Mouse (Mus musculus): ENCODE results near the gene Gm8113. TPM values are rescaled to one million over a fixed set of nuclear protein-coding genes. Genes with fewer than 3 reads are reported as not detected.
A peak's percentile ranks its signal among the peaks of the same experiment; 100 is the strongest.
"Not testable (repeated sequence)": the region's sequence is repeated elsewhere in the genome, so short reads cannot be mapped to it uniquely, and the experiment has no call there.

Gene Gm8113
- total RNA-seq (2017): 8.5 and 9.1 TPM in 2 replicates

DNA sequence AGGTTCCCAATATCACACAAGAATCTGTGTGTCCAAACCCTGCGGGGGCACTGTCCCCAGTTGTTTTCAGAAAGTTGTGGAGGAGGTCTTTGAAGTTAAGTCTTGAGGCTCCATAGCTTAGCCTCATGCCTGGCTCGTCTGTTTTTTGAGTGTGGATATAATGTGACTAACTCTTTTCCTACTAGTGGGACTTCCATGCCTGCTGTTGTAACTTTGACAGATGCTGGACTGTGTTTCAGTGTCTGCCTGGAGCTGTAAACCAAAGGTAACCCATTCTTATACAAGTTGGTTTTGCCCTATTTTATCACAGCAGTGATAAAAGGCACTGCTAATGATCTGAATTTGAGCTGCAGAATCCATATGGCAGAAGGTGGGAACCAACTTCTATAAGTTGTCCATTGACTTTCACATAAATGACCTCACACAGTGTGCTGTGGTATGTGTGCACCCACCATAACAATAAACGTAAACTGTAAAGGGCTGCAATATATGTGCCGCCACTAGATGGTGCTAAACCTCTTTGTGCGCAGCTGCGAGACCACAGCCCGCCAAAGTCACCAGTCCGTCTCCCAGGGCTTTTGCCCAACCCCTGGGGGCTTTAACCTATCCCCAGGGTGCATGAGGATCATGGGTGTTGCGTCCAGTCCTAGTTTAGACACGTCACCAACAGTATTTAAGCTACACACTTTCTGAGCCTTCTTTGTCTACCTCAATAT is at the start of gene Gm8113:
Gene Gm8113 (plus strand): TSS at position 703 of the 716 bp plus-strand sequence.
- peak; percentile 93 for ATAC-seq (replicated peaks; ENCODE audit: low read depth, poor library complexity, severe bottlenecking)

DNA sequence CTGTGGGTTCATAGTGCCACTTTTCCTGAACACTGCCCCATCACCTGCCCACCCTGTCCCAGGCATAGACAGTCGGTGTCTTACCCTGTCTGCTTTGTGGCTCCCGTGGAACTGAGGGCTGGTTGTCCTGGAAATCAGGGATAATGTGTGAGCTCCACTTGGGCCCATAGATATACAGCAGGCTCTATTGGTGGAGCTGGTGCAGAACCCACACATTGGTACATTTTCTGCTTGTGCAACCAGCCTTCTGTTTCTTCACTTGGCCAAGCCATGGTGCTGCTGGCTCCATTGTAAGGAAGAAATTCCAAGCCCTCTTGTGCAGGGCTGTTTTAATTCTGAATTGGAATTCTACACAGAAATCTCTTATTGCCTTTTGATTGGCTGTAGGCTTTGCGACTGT is 49.8 kb upstream of the Gm8113 start, which contains the start of gene Ear1:
Gene Ear1 (minus strand): TSS at position 101 of the 400 bp plus-strand sequence.
- ATAC-seq (replicated peaks; ENCODE audit: low read depth, poor library complexity, severe bottlenecking): not testable (repeated sequence)

GRCm38 (mm10) chr14:43877789-43878188 is 47.4 kb upstream of the Gm8113 start:
- ATAC-seq (replicated peaks; ENCODE audit: low read depth, poor library complexity, severe bottlenecking): peak; percentile 87

- not testable (repeated sequence) for ATAC-seq (replicated peaks; ENCODE audit: low read depth, poor library complexity, severe bottlenecking)
Observed at GRCm38 (mm10) chr14:43879966-43880545, 45.1 kb upstream of the Gm8113 start.

DNA sequence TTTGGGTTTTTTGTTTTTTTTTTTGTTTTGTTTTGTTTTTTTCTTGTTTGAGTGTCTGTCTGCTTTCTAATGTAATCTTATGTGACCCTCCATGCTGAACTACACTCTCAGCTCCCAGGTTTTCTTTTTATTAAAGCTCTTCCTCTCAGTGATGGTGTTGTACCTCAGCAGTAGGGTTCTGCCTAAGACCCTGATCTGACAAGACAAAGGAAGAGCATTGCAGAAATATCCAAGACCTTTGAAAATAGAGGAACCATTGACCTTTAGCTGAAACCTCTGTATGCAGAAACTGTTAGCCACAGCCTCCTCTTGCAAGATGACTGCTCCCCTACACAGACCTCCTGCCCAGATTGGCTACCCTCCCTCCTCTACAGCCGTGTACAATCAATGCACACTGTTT is 39.0 kb upstream of the Gm8113 start:
- peak; percentile 59; the same call in 1 of the 2 replicates for ATAC-seq (replicated peaks; ENCODE audit: low read depth, poor library complexity, severe bottlenecking)

- ATAC-seq (replicated peaks; ENCODE audit: low read depth, poor library complexity, severe bottlenecking): peak; percentile 74
Observed at GRCm38 (mm10) chr14:43891288-43891687, 33.9 kb upstream of the Gm8113 start.

DNA sequence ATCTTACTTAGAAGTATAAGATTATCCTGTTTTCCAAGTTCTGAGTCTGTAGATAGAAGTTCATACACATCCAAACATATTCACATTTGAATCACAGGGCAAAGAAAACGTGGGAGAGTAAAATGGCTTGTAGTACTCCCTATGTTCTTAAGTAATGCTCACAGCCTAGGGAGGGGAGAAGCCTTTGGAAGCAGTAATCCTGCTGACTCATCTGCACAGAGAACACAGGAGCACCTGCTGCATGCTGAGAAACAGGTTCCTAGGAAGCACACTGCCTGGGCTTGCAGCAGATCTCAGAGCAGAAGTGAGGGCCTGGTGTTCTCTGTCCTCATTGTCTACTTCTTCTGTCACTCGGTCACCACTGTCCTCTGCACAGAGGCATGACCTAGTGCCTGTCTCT is 29.8 kb upstream of the Gm8113 start:
- ATAC-seq (replicated peaks; ENCODE audit: low read depth, poor library complexity, severe bottlenecking): not testable (repeated sequence)

GRCm38 (mm10) chr14:43898577-43898976 is 26.6 kb upstream of the Gm8113 start:
- ATAC-seq (replicated peaks; ENCODE audit: low read depth, poor library complexity, severe bottlenecking): not testable (repeated sequence)

DNA sequence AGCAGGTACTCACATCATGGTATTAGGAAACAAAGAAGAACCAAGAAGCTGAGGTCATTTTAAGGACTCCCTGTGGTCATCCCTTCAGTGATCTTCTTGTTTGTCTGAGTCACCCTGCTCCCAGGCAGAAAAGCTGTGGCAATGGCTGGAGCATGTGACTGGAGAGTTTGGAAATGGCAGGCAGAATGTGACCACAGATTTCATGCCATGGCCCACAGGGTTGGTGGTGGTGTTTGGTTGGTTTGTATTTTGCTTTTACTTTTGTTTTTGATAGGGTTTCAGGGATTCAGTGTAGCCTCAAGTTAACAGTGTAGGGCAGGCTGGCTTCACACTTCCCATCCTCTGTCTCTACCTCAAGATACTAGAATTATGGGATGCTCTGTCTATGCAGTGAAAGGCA is 7.0 kb upstream of the Gm8113 start:
- ATAC-seq (replicated peaks; ENCODE audit: low read depth, poor library complexity, severe bottlenecking): peak; percentile 68

GRCm38 (mm10) chr14:43923459-43923858 is 1.7 kb upstream of the Gm8113 start, which contains the start of gene Ear10:
TSS of gene Ear10 (minus strand) at chr14:43923559.
- ATAC-seq (replicated peaks; ENCODE audit: low read depth, poor library complexity, severe bottlenecking): not testable (repeated sequence)

DNA sequence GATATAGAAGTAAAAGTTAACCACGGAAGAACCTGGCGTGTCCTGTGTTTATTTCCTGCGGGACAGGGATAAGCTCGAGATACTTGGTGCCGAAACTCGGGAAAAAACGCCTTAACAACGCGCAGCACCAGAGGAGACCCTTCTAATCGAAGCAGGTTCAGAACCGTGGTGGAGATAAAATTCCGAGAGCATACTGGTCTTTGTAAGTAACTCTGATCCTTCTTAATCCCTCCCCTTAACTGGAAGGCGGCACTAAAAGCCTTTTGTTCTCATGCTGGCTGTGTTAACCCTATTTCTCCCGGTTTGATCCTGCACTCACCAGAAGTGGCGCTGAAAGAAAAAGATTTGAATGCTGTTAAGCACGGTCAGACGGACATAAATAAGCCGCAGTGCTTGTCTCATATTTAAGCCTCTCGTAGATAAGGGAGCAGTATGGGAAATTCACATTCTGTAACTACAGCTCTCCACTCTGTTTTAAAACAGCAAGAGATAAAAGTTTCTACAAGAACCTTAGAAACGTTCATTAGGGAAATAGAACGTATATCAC is 287 bp downstream of the Gm8113 start:
- peak; percentile 64; the same call in 1 of the 2 replicates for ATAC-seq (replicated peaks; ENCODE audit: low read depth, poor library complexity, severe bottlenecking)

GRCm38 (mm10) chr14:43932991-43933390 is 7.8 kb downstream of the Gm8113 start:
- ATAC-seq (replicated peaks; ENCODE audit: low read depth, poor library complexity, severe bottlenecking): peak; percentile 83

- ATAC-seq (replicated peaks; ENCODE audit: low read depth, poor library complexity, severe bottlenecking): not testable (repeated sequence)
Observed at GRCm38 (mm10) chr14:43933399-43933798, 8.2 kb downstream of the Gm8113 start.

DNA sequence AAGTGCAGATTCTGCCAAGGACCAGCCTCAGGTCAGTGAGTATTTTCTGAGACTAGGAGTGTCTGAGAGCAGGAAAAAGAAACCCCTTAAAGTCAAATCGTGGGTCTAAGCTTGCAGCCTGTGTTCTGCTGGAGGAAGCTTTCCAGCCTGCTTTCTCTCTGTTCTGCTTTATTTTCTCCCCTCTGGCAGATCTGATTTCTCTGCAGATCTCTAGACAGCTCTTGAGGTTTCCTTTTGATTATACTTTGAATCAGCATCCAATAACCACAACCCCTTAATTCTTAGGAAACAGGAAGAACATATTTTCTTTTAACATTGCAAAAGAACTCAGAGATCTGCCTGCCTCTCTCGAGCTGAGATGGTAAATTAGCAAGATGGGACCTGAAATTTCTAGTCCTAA is 28.2 kb downstream of the Gm8113 start:
- peak; percentile 85 for ATAC-seq (replicated peaks; ENCODE audit: low read depth, poor library complexity, severe bottlenecking)

GRCm38 (mm10) chr14:43955074-43955473 is 29.9 kb downstream of the Gm8113 start:
- peak; percentile 68 for ATAC-seq (replicated peaks; ENCODE audit: low read depth, poor library complexity, severe bottlenecking)

DNA sequence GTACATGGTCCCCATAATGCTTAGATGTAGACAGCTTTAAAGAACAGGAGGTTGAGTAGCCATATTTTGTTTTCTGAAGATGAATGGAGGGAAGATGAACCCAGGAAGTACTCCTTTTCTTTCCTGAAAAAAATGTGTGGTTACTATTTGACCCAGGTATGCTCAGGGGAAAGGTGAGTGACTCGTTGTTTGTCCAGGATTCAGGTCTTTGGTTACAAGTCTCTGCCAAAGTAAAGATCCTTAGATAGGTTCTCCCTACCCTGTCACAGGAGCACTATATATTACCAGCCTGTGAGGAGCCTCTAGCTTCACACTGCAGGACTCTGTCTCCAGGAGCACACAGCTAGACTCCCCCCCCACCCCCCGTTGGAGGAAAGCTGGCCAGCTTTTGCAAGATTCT is 31.6 kb downstream of the Gm8113 start, which contains the start of gene Ang5:
Gene Ang5 (plus strand): TSS at position 301 of the 400 bp plus-strand sequence.
- not testable (repeated sequence) for ATAC-seq (replicated peaks; ENCODE audit: low read depth, poor library complexity, severe bottlenecking)

Other genes with a start within 250 kb of the Gm8113 start
- not detected in 2 replicates for gene Gm8165, start 248.2 kb upstream of the Gm8113 start, total RNA-seq (2017)
- 18.5 and 19.1 TPM in 2 replicates for gene Gm7324, start 227.6 kb upstream of the Gm8113 start, total RNA-seq (2017)
- not detected in 2 replicates for gene Gm16506, start 197.9 kb upstream of the Gm8113 start, total RNA-seq (2017)
- not detected in 2 replicates for gene Gm6526, start 177.5 kb upstream of the Gm8113 start, total RNA-seq (2017)
- gene Gm8180, start 140.6 kb upstream of the Gm8113 start, total RNA-seq (2017): not detected in 2 replicates
- 0.18 TPM in 1 of 2 replicates, not detected in the other for gene Ear1, start 49.9 kb upstream of the Gm8113 start, total RNA-seq (2017)
- gene Ear10, start 1.8 kb upstream of the Gm8113 start, total RNA-seq (2017): not detected in 2 replicates
- gene Ang5, start 31.7 kb downstream of the Gm8113 start, total RNA-seq (2017): not detected in 2 replicates
- gene Ang6, start 76.9 kb downstream of the Gm8113 start, total RNA-seq (2017): not detected in 2 replicates
- gene Ear2, start 177.3 kb downstream of the Gm8113 start, total RNA-seq (2017): 6.4 and 7.2 TPM in 2 replicates
- gene Gm3327, start 198.5 kb downstream of the Gm8113 start, total RNA-seq (2017): not detected in 2 replicates

Data from common myeloid progenitor, adult 5-6 weeks (primary cell).